Mouse (Mus musculus) CH12.LX (cell line): ENCODE data around the gene Gm13288.

Source experiments
- CHD2 ChIP-seq: IDR thresholded peaks from 2 replicates; pipeline ENCODE4 v1.6.1; 2011; ENCODE audit warnings: low read length, improper control_type of control experiment
- CTCF ChIP-seq, 2 experiments: IDR thresholded peaks in 1 of 2; conservative IDR thresholded peaks in 1 of 2; 2 replicates each; pipeline ENCODE4 v1.5.1; 2011 to 2012; ENCODE audit warnings: low read depth in 2 of 2, low read length in 2 of 2, improper control_type of control experiment in 1 of 2, inconsistent platforms in 1 of 2, mild to moderate bottlenecking in 1 of 2, moderate library complexity in 1 of 2
- E2F4 ChIP-seq: IDR thresholded peaks from 2 replicates; pipeline ENCODE4 v1.6.1; 2011; ENCODE audit warnings: low read depth, low read length, improper control_type of control experiment; ENCODE audit not compliant: insufficient replicate concordance
- MAZ ChIP-seq: IDR thresholded peaks from 2 replicates; pipeline ENCODE4 v1.6.1; 2012; ENCODE audit warnings: low read depth, mild to moderate bottlenecking, inconsistent platforms, low read length, improper control_type of control experiment, moderate library complexity
- MEF2A ChIP-seq: IDR thresholded peaks from 2 replicates; pipeline ENCODE4 v1.6.1; 2014; ENCODE audit warnings: low read depth, mild to moderate bottlenecking, inconsistent platforms, low read length, improper control_type of control experiment, borderline replicate concordance
- MXI1 ChIP-seq: IDR thresholded peaks from 2 replicates; pipeline ENCODE4 v1.6.1; 2011; ENCODE audit warnings: mild to moderate bottlenecking, low read depth, low read length, improper control_type of control experiment
- MYC ChIP-seq: IDR thresholded peaks from 2 replicates; pipeline ENCODE4 v1.6.1; 2011; ENCODE audit warnings: low read depth, mild to moderate bottlenecking, improper control_type of control experiment, low read length
- POLR2AphosphoS2 ChIP-seq: IDR thresholded peaks from 2 replicates; pipeline ENCODE4 v1.6.1; 2011; ENCODE audit warnings: low read depth, low read length, improper control_type of control experiment
- SIN3A ChIP-seq: IDR thresholded peaks from 2 replicates; pipeline ENCODE4 v1.6.1; 2012; ENCODE audit warnings: low read length, improper control_type of control experiment, inconsistent platforms
- SMC3 ChIP-seq: IDR thresholded peaks from 2 replicates; pipeline ENCODE4 v1.6.1; 2011; ENCODE audit warnings: low read depth, low read length, improper control_type of control experiment

GRCm38 (mm10) chr4:88849698-88850097 lies 44.4 kb downstream of the Gm13288 start, which contains the start of gene Ifna1:
- no peak for TF ChIP-seq MEF2A
- TF ChIP-seq CTCF (conservative IDR thresholded peaks at IDR 0.05 in 1 of 2, IDR thresholded peaks at IDR 0.05 in 1 of 2; ENCODE audit: low read depth in 2 of 2, low read length in 2 of 2) = no peak
- TF ChIP-seq CHD2 = no peak
- no peak for TF ChIP-seq SIN3A
- TF ChIP-seq E2F4 = no peak
- no peak for TF ChIP-seq MYC
- no peak for TF ChIP-seq POLR2AphosphoS2
- TF ChIP-seq MAZ = no peak
- no peak for TF ChIP-seq SMC3
- no peak for TF ChIP-seq MXI1
